In the genomic region with DNA sequence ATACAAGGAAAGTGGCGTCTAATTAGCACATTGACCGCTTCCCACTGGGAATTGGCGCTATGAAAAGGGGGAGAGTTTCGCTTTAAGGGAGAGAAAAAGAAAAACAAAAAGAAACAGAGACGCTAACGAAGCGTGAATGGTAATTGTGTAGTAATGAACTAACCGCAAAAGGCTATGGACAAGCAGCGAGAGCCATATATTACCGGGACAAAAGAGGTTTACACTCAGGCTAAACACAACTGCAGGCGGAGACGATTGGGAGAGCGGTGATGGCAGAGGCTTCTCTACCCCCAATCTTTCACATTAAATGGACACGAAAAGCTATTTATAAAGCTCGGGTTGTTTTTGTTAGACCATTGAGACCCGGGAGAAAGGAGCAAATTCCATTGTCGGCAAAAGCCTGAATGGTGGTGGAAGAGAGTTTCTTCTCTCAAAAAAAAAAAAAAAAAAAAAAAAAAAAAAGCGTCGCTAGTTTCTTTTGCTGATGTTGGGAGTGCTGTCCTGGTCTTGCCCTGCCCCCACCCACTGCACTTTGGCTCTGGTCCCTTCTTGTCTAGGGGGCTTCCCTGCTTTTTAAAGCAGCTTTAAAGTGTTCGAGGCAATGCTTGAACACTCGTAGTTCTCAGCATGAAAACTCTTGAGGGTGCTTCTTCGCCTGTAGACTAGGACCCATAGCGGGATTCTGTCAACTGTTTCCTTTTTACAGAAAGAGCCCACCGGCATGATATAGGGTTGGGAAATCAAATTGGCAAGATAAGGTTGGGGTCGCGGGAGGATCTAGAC, we compare ENCODE assay signal across 9 mouse cellular contexts. TPM values are rescaled to one million over a fixed set of nuclear protein-coding genes. Genes with fewer than 3 reads are reported as not detected.
A peak's percentile ranks its signal among the peaks of the same experiment; 100 is the strongest.
DNase-seq lines count a peak whose midpoint lies in the region; ATAC-seq and TF ChIP-seq lines count a peak whose summit lies in the region.
"Had no signal": no experiment of that assay in that cellular context is flagged by ENCODE, and none has a peak within 500 bp of the region (broad histone marks: within the 10 kb centered on the region; RNA-seq: fewer than 3 reads in every experiment).

No protein-coding gene starts in this region.

- peak; percentile 15 for DNase-seq in kidney, postnatal 0 days (ENCODE audit: low spot score)
- no peak for DNase-seq in kidney, postnatal 14 days
- peak; percentile 38 for DNase-seq in embryonic facial prominence, embryonic 14.5 days (ENCODE audit: low spot score)
- peak; percentile 59 for DNase-seq in limb, embryonic 11.5 days (ENCODE audit: low spot score)
- no peak for DNase-seq in right cerebral cortex, adult 18-20 months
- DNase-seq in frontal cortex, adult 2 months (ENCODE audit: extremely low spot score in 1 of 2, low spot score in 1 of 2) = no peak
- DNase-seq in thymus, postnatal 14 days = no peak

- ATAC-seq in kidney, postnatal 0 days (replicated peaks; ENCODE audit: low FRiP score, low read depth) = no peak
- ATAC-seq in embryonic facial prominence, embryonic 14.5 days (ENCODE audit: low read depth) = no peak
- no peak for ATAC-seq in limb, embryonic 11.5 days (ENCODE audit: insufficient number of reproducible peaks, low FRiP score, low TSS enrichment, low read depth)
- peak; percentile 36; the same call in 1 of the 2 replicates for ATAC-seq in neural tube, embryonic 14.5 days (ENCODE audit: low read depth)
- ATAC-seq: Patski had no signal

- H3K9me3 ChIP-seq in kidney, postnatal 0 days (replicated peaks; ENCODE audit: low read length) = no peaks in the 10 kb centered on the region
- H3K9me3 ChIP-seq in embryonic facial prominence, embryonic 14.5 days (ENCODE audit: control insufficient read depth, low read length) = no peaks in the 10 kb centered on the region
- no peaks in the 10 kb centered on the region for H3K9me3 ChIP-seq in limb, embryonic 11.5 days (ENCODE audit: control insufficient read depth, low read length)
- H3K9me3 ChIP-seq in neural tube, embryonic 14.5 days (ENCODE audit: control insufficient read depth, low read length) = no peaks in the 10 kb centered on the region

- H3K36me3 ChIP-seq in kidney, postnatal 0 days (ENCODE audit: insufficient read depth, low read length) = no peaks in the 10 kb centered on the region
- H3K36me3 ChIP-seq in embryonic facial prominence, embryonic 14.5 days (ENCODE audit: control insufficient read depth, insufficient read depth, low read length) = no peaks in the 10 kb centered on the region
- H3K36me3 ChIP-seq in limb, embryonic 11.5 days (ENCODE audit: control insufficient read depth, insufficient read depth, low read length) = no peaks in the 10 kb centered on the region
- H3K36me3 ChIP-seq in neural tube, embryonic 14.5 days (ENCODE audit: control insufficient read depth, insufficient read depth, low read length) = no peaks in the 10 kb centered on the region

- H3K4me3 ChIP-seq in kidney, postnatal 0 days (replicated peaks; ENCODE audit: low read depth, low read length) = peak overlapping the region; percentile 33
- H3K4me3 ChIP-seq in embryonic facial prominence, embryonic 14.5 days (ENCODE audit: low read depth, low read length) = peak overlapping the region; percentile 37
- H3K4me3 ChIP-seq in limb, embryonic 11.5 days (ENCODE audit: low read depth, low read length) = no peak overlapping the region
- H3K4me3 ChIP-seq in neural tube, embryonic 14.5 days (ENCODE audit: low read depth, low read length) = no peak overlapping the region

- peak overlapping the region; percentile 59 for H3K4me2 ChIP-seq in kidney, postnatal 0 days (ENCODE audit: low read length)
- H3K4me2 ChIP-seq in embryonic facial prominence, embryonic 14.5 days (ENCODE audit: low read depth, low read length) = peak overlapping the region; percentile 54
- no peak overlapping the region for H3K4me2 ChIP-seq in limb, embryonic 11.5 days (ENCODE audit: low read depth, severe bottlenecking)
- no peak overlapping the region for H3K4me2 ChIP-seq in neural tube, embryonic 14.5 days (ENCODE audit: low read depth, low read length)

- TF ChIP-seq CTCF in kidney, postnatal 0 days (IDR thresholded peaks at IDR 0.05; ENCODE audit: low read depth) = no peak

- 1% methylated on average over 26 of the region's 26 CpGs for WGBS in kidney, postnatal 0 days
- under 1% methylated on average over 24 of the region's 26 CpGs for WGBS in embryonic facial prominence, embryonic 14.5 days
- WGBS in limb, embryonic 11.5 days = under 1% methylated on average over 26 of the region's 26 CpGs
- 0% methylated on average over 26 of the region's 26 CpGs for WGBS in neural tube, embryonic 14.5 days

- H3K9ac ChIP-seq in kidney, postnatal 0 days (ENCODE audit: low read depth, low read length) = no peak overlapping the region
- H3K9ac ChIP-seq in embryonic facial prominence, embryonic 14.5 days (ENCODE audit: low read depth, low read length) = no peak overlapping the region
- no peak overlapping the region for H3K9ac ChIP-seq in limb, embryonic 11.5 days (ENCODE audit: low read length)
- no peak overlapping the region for H3K9ac ChIP-seq in neural tube, embryonic 14.5 days (replicated peaks; ENCODE audit: low read depth, low read length)

- peaks cover 9% of the 10 kb centered on the region for H3K4me1 ChIP-seq in kidney, postnatal 0 days (replicated peaks; ENCODE audit: insufficient read depth, low read length)
- peaks cover 5% of the 10 kb centered on the region; the same call in 1 of the 2 replicates for H3K4me1 ChIP-seq in embryonic facial prominence, embryonic 14.5 days (ENCODE audit: control insufficient read depth, insufficient read depth, low read length)
- H3K4me1 ChIP-seq in limb, embryonic 11.5 days (ENCODE audit: control insufficient read depth, insufficient read depth, low read length) = no peaks in the 10 kb centered on the region; the same call in none of the 2 replicates
- H3K4me1 ChIP-seq in neural tube, embryonic 14.5 days (ENCODE audit: control insufficient read depth, insufficient read depth, low read length) = 0 out of 2 replicates have a peak, but pooled peaks cover 9% of the 10 kb centered on the region

- H3K27ac ChIP-seq in kidney, postnatal 0 days = no peak overlapping the region
- H3K27ac ChIP-seq in embryonic facial prominence, embryonic 14.5 days (replicated peaks; ENCODE audit: low read depth, low read length) = no peak overlapping the region
- no peak overlapping the region for H3K27ac ChIP-seq in limb, embryonic 11.5 days (replicated peaks; ENCODE audit: low read depth, low read length)
- no peak overlapping the region for H3K27ac ChIP-seq in neural tube, embryonic 14.5 days (ENCODE audit: low read depth, low read length)

- H3K27me3 ChIP-seq in kidney, postnatal 0 days (ENCODE audit: insufficient read depth, low read length) = peaks cover 85% of the 10 kb centered on the region
- peaks cover 96% of the 10 kb centered on the region for H3K27me3 ChIP-seq in embryonic facial prominence, embryonic 14.5 days (replicated peaks; ENCODE audit: control insufficient read depth, insufficient read depth, low read length)
- H3K27me3 ChIP-seq in limb, embryonic 11.5 days (ENCODE audit: control insufficient read depth, insufficient read depth, low read length) = peaks cover 81% of the 10 kb centered on the region
- H3K27me3 ChIP-seq in neural tube, embryonic 14.5 days (ENCODE audit: control insufficient read depth, insufficient read depth, low read length) = peaks cover 64% of the 10 kb centered on the region

RNA-seq across cellular contexts. Expression of a gene that starts 2.2 kb away (rescaled TPM):
- polyA plus RNA-seq in kidney, postnatal 0 days (2015; fragmentation: Nextera tagmentation; extraction: Ambion mirVana) = not detected in 2 replicates
- polyA plus RNA-seq in embryonic facial prominence, embryonic 14.5 days (2014; fragmentation: Nextera tagmentation; extraction: Ambion mirVana) = 5.7 and 7.7 TPM in 2 replicates
- not detected in 2 replicates for polyA plus RNA-seq in limb, embryonic 11.5 days (2014; fragmentation: Nextera tagmentation; extraction: Ambion mirVana)
- polyA plus RNA-seq in neural tube, embryonic 14.5 days (2014; fragmentation: Nextera tagmentation; extraction: Ambion mirVana) = 1.9 and 2.7 TPM in 2 replicates
- polyA plus RNA-seq in frontal cortex, adult 2 months (2012; rRNA removed) = not detected in 2 replicates
- polyA plus RNA-seq: Patski had no signal

Comparison
In these comparisons a context has a peak if more than half of its experiments do, and no peak if none do; other contexts are left out.
1. DNase-seq: peak in kidney, postnatal 0 days (single experiment), embryonic facial prominence, embryonic 14.5 days (single experiment) and limb, embryonic 11.5 days (single experiment); none in kidney, postnatal 14 days (single experiment), right cerebral cortex, adult 18-20 months (single experiment), frontal cortex, adult 2 months (0 of 2) and thymus, postnatal 14 days (single experiment).
2. H3K4me2 ChIP-seq: peak in kidney, postnatal 0 days (single experiment) and embryonic facial prominence, embryonic 14.5 days (single experiment); none in limb, embryonic 11.5 days (single experiment) and neural tube, embryonic 14.5 days (single experiment).
3. H3K4me3 ChIP-seq: peak in kidney, postnatal 0 days (single experiment) and embryonic facial prominence, embryonic 14.5 days (single experiment); none in limb, embryonic 11.5 days (single experiment) and neural tube, embryonic 14.5 days (single experiment).